Mouse (Mus musculus): ENCODE results near the gene Fam78b. TPM values are rescaled to one million over a fixed set of nuclear protein-coding genes. Genes with fewer than 3 reads are reported as not detected.
A peak's percentile ranks its signal among the peaks of the same experiment; 100 is the strongest.

Gene Fam78b
- total RNA-seq, 1 experiment: 0.98 TPM

GRCm38 (mm10) chr1:167001844-167002485 is 748 bp downstream of the Fam78b start:
- H3K4me1 ChIP-seq (ENCODE audit: control insufficient read depth in 2 of 2, insufficient read depth in 2 of 2, low read length in 2 of 2, poor library complexity in 1 of 2): peaks cover 0 to 6% of the 10 kb centered on the region in 2 experiments; a peak in 1 of 4 replicates
- H3K9me3 ChIP-seq (ENCODE audit: control insufficient read depth, insufficient read depth, low read depth, low read length): no peaks in the 10 kb centered on the region
- H3K36me3 ChIP-seq (ENCODE audit: control insufficient read depth, insufficient read depth, low read length, poor library complexity, severe bottlenecking): no peaks in the 10 kb centered on the region
- H3K27ac ChIP-seq (ENCODE audit: insufficient read depth, low read depth, low read length, poor library complexity, severe bottlenecking): no peak overlapping the region
- peak overlapping the region; percentile 80 to 86 for H3K4me3 ChIP-seq (ENCODE audit: insufficient read depth in 1 of 2, low read depth in 1 of 2, low read length in 2 of 2, poor library complexity in 1 of 2, severe bottlenecking in 1 of 2)
- in situ Hi-C loops (cut with MboI; ENCODE audit: low sequenced_read_pairs in 2 of 2, unreplicated experiment in 2 of 2): no loop called here
- TF ChIP-seq ZC3H11A (IDR thresholded peaks at IDR 0.05; ENCODE audit: borderline replicate concordance, low read depth, low read length) (no peak), MAFK (IDR thresholded peaks at IDR 0.05; ENCODE audit: insufficient read depth, low read depth, low read length) (no peak), ZNF384 (IDR thresholded peaks at IDR 0.05; ENCODE audit: low read depth, low read length) (no peak), CHD2 (IDR thresholded peaks at IDR 0.05; ENCODE audit: low read depth, low read length) (no peak), HCFC1 (IDR thresholded peaks at IDR 0.05; ENCODE audit: borderline replicate concordance, insufficient read depth, low read length) (no peak)
- H3K9ac ChIP-seq (ENCODE audit: insufficient read depth, low read depth, low read length, poor library complexity, severe bottlenecking): peak overlapping the region; percentile 90; the same call in 1 of the 2 replicates
- peak; percentile 25 for DNase-seq (ENCODE audit: low read depth, low spot score)

GRCm38 (mm10) chr1:167002486-167002850 is 1.3 kb downstream of the Fam78b start:
- peak; percentile 47 for DNase-seq (ENCODE audit: low read depth, low spot score)
- Histone ChIP-seq H3K36me3 (ENCODE audit: control insufficient read depth, insufficient read depth, low read length, poor library complexity, severe bottlenecking) (no peaks in the 10 kb centered on the region), H3K4me1 (ENCODE audit: control insufficient read depth in 2 of 2, insufficient read depth in 2 of 2, low read length in 2 of 2, poor library complexity in 1 of 2) (peaks cover 0 to 6% of the 10 kb centered on the region in 2 experiments; a peak in 1 of 4 replicates), H3K9me3 (ENCODE audit: control insufficient read depth, insufficient read depth, low read depth, low read length) (no peaks in the 10 kb centered on the region), H3K9ac (ENCODE audit: insufficient read depth, low read depth, low read length, poor library complexity, severe bottlenecking) (no peak overlapping the region), H3K4me3 (ENCODE audit: insufficient read depth in 1 of 2, low read depth in 1 of 2, low read length in 2 of 2, poor library complexity in 1 of 2, severe bottlenecking in 1 of 2) (peak overlapping the region; percentile 80 to 86; a peak in 2 of 4 replicates), H3K27ac (ENCODE audit: insufficient read depth, low read depth, low read length, poor library complexity, severe bottlenecking) (no peak overlapping the region)
- TF ChIP-seq ZNF384 (IDR thresholded peaks at IDR 0.05; ENCODE audit: low read depth, low read length): no peak
- in situ Hi-C loops (cut with MboI; ENCODE audit: low sequenced_read_pairs in 2 of 2, unreplicated experiment in 2 of 2): no loop called here

- peaks cover 0 to 6% of the 10 kb centered on the region in 2 experiments; a peak in 3 of 4 replicates for H3K4me1 ChIP-seq (ENCODE audit: control insufficient read depth in 2 of 2, insufficient read depth in 2 of 2, low read length in 2 of 2, poor library complexity in 1 of 2)
- DNase-seq (ENCODE audit: low read depth, low spot score): no peak
- in situ Hi-C loops (cut with MboI; ENCODE audit: low sequenced_read_pairs in 2 of 2, unreplicated experiment in 2 of 2): no loop called here
- TF ChIP-seq HCFC1 (IDR thresholded peaks at IDR 0.05; ENCODE audit: borderline replicate concordance, insufficient read depth, low read length) (no peak), ZC3H11A (IDR thresholded peaks at IDR 0.05; ENCODE audit: borderline replicate concordance, low read depth, low read length) (no peak), MAFK (IDR thresholded peaks at IDR 0.05; ENCODE audit: insufficient read depth, low read depth, low read length) (no peak), ZNF384 (IDR thresholded peaks at IDR 0.05; ENCODE audit: low read depth, low read length) (no peak), CHD2 (IDR thresholded peaks at IDR 0.05; ENCODE audit: low read depth, low read length) (no peak)
- no peaks in the 10 kb centered on the region for H3K9me3 ChIP-seq (ENCODE audit: control insufficient read depth, insufficient read depth, low read depth, low read length)
- H3K9ac ChIP-seq (ENCODE audit: insufficient read depth, low read depth, low read length, poor library complexity, severe bottlenecking): no peak overlapping the region
- no peak overlapping the region for H3K4me3 ChIP-seq (ENCODE audit: insufficient read depth in 1 of 2, low read depth in 1 of 2, low read length in 2 of 2, poor library complexity in 1 of 2, severe bottlenecking in 1 of 2)
- H3K36me3 ChIP-seq (ENCODE audit: control insufficient read depth, insufficient read depth, low read length, poor library complexity, severe bottlenecking): no peaks in the 10 kb centered on the region
- H3K27ac ChIP-seq (ENCODE audit: insufficient read depth, low read depth, low read length, poor library complexity, severe bottlenecking): no peak overlapping the region
These were observed 3.4 kb downstream of the Fam78b start for GRCm38 (mm10) chr1:167004621-167005020.

GRCm38 (mm10) chr1:167007341-167007740 is 6.1 kb downstream of the Fam78b start:
- H3K36me3 ChIP-seq (ENCODE audit: control insufficient read depth, insufficient read depth, low read length, poor library complexity, severe bottlenecking): no peaks in the 10 kb centered on the region
- no peaks in the 10 kb centered on the region; a peak in 2 of 4 replicates for H3K4me1 ChIP-seq (ENCODE audit: control insufficient read depth in 2 of 2, insufficient read depth in 2 of 2, low read length in 2 of 2, poor library complexity in 1 of 2)
- DNase-seq (ENCODE audit: low read depth, low spot score): no peak
- TF ChIP-seq CHD2 (IDR thresholded peaks at IDR 0.05; ENCODE audit: low read depth, low read length) (no peak), ZC3H11A (IDR thresholded peaks at IDR 0.05; ENCODE audit: borderline replicate concordance, low read depth, low read length) (no peak), ZNF384 (IDR thresholded peaks at IDR 0.05; ENCODE audit: low read depth, low read length) (no peak), MAFK (IDR thresholded peaks at IDR 0.05; ENCODE audit: insufficient read depth, low read depth, low read length) (no peak), HCFC1 (IDR thresholded peaks at IDR 0.05; ENCODE audit: borderline replicate concordance, insufficient read depth, low read length) (no peak)
- in situ Hi-C loops (cut with MboI; ENCODE audit: low sequenced_read_pairs in 2 of 2, unreplicated experiment in 2 of 2): no loop called here
- no peak overlapping the region for H3K27ac ChIP-seq (ENCODE audit: insufficient read depth, low read depth, low read length, poor library complexity, severe bottlenecking)
- no peak overlapping the region for H3K9ac ChIP-seq (ENCODE audit: insufficient read depth, low read depth, low read length, poor library complexity, severe bottlenecking)
- H3K9me3 ChIP-seq (ENCODE audit: control insufficient read depth, insufficient read depth, low read depth, low read length): no peaks in the 10 kb centered on the region
- no peak overlapping the region for H3K4me3 ChIP-seq (ENCODE audit: insufficient read depth in 1 of 2, low read depth in 1 of 2, low read length in 2 of 2, poor library complexity in 1 of 2, severe bottlenecking in 1 of 2)

- in situ Hi-C loops (cut with MboI; ENCODE audit: low sequenced_read_pairs in 2 of 2, unreplicated experiment in 2 of 2): no loop called here
- H3K27ac ChIP-seq (ENCODE audit: insufficient read depth, low read depth, low read length, poor library complexity, severe bottlenecking): no peak overlapping the region
- no peak for TF ChIP-seq MAFK (IDR thresholded peaks at IDR 0.05; ENCODE audit: insufficient read depth, low read depth, low read length)
- TF ChIP-seq CHD2 (IDR thresholded peaks at IDR 0.05; ENCODE audit: low read depth, low read length): no peak
- no peak for TF ChIP-seq ZC3H11A (IDR thresholded peaks at IDR 0.05; ENCODE audit: borderline replicate concordance, low read depth, low read length)
- no peak for TF ChIP-seq HCFC1 (IDR thresholded peaks at IDR 0.05; ENCODE audit: borderline replicate concordance, insufficient read depth, low read length)
- no peak for TF ChIP-seq ZNF384 (IDR thresholded peaks at IDR 0.05; ENCODE audit: low read depth, low read length)
These were observed 9.0 kb downstream of the Fam78b start for GRCm38 (mm10) chr1:167010190-167010589.

More at GRCm38 (mm10) chr1:167010190-167010589, 9.0 kb downstream of the Fam78b start:
- Histone ChIP-seq H3K36me3 (ENCODE audit: control insufficient read depth, insufficient read depth, low read length, poor library complexity, severe bottlenecking) (no peaks in the 10 kb centered on the region), H3K9ac (ENCODE audit: insufficient read depth, low read depth, low read length, poor library complexity, severe bottlenecking) (no peak overlapping the region), H3K4me3 (ENCODE audit: insufficient read depth in 1 of 2, low read depth in 1 of 2, low read length in 2 of 2, poor library complexity in 1 of 2, severe bottlenecking in 1 of 2) (no peak overlapping the region), H3K4me1 (ENCODE audit: control insufficient read depth in 2 of 2, insufficient read depth in 2 of 2, low read length in 2 of 2, poor library complexity in 1 of 2) (no peaks in the 10 kb centered on the region; a peak in 2 of 4 replicates), H3K9me3 (ENCODE audit: control insufficient read depth, insufficient read depth, low read depth, low read length) (no peaks in the 10 kb centered on the region)
- no peak for DNase-seq (ENCODE audit: low read depth, low spot score)
